Mouse (Mus musculus): Measurements from ENCODE around the gene Ccdc167.

DNA sequence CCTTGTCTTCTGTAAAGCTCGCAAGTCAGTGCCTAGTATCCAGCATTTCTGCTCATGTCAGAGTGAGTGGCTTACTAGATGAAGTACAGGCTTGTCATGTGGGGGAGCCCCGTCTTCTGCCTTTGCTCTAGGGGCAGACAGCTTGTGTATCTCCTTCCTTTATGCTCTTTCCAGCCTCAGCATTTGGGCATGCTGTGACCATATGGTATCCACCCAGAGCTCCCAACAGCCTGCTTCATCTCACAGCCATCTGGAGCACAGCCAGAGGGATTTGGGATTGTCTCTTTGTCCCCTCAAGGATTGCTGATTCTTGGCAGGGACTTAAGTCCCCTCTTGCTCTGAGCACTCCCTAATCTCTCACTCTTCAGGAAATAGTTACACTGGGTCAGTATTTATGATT, 36.7 kb downstream of the Ccdc167 start:
- no peak for TF ChIP-seq CTCF (IDR thresholded peaks at IDR 0.05; ENCODE audit: control insufficient read depth, insufficient read depth, insufficient read length)
- TF ChIP-seq MAX (IDR thresholded peaks at IDR 0.05) = no peak
- TF ChIP-seq CEBPB (IDR thresholded peaks at IDR 0.05; ENCODE audit: low read depth) = no peak

Measured in C2C12 (cell line).